Mouse (Mus musculus): ENCODE measurements around the gene Sf3b1.
"Not testable (repeated sequence)": the region's sequence is repeated elsewhere in the genome, so short reads cannot be mapped to it uniquely, and the experiment has no call there.

The Sf3b1 gene

GRCm38 (mm10) chr1:55027253-55027801 is at the start of gene Sf3b1:
TSS of gene Sf3b1 (minus strand) at chr1:55027481.
- peak; percentile 96 for DNase-seq (ENCODE audit: low spot score)

- no peak for DNase-seq (ENCODE audit: low spot score)
Measured at GRCm38 (mm10) chr1:55076395-55076743, 49.1 kb upstream of the Sf3b1 start.

- DNase-seq (ENCODE audit: low spot score), result no peak
Measured at GRCm38 (mm10) chr1:55075652-55076394, 48.5 kb upstream of the Sf3b1 start.

GRCm38 (mm10) chr1:55074757-55075156 is 47.5 kb upstream of the Sf3b1 start:
- DNase-seq (ENCODE audit: low spot score), result no peak

- DNase-seq (ENCODE audit: low spot score), result not testable (repeated sequence)
Measured at GRCm38 (mm10) chr1:55072328-55072727, 45.0 kb upstream of the Sf3b1 start.

- no peak for DNase-seq (ENCODE audit: low spot score)
Measured at GRCm38 (mm10) chr1:55061772-55062171, 34.5 kb upstream of the Sf3b1 start.

- no peak for DNase-seq (ENCODE audit: low spot score)
Measured at GRCm38 (mm10) chr1:55061099-55061498, 33.8 kb upstream of the Sf3b1 start.

- not testable (repeated sequence) for DNase-seq (ENCODE audit: low spot score)
Measured at GRCm38 (mm10) chr1:55058383-55058782, 31.1 kb upstream of the Sf3b1 start.

- DNase-seq (ENCODE audit: low spot score), result no peak
Measured at GRCm38 (mm10) chr1:55055322-55056115, 28.2 kb upstream of the Sf3b1 start.

- DNase-seq (ENCODE audit: low spot score), result no peak
Measured at GRCm38 (mm10) chr1:55053596-55053995, 26.3 kb upstream of the Sf3b1 start.

- peak; percentile 83 for DNase-seq (ENCODE audit: low spot score)
Measured at GRCm38 (mm10) chr1:55053005-55053404, 25.7 kb upstream of the Sf3b1 start.

GRCm38 (mm10) chr1:55052355-55052953 is 25.2 kb upstream of the Sf3b1 start, which contains the start of gene Coq10b:
TSS of gene Coq10b (plus strand) at chr1:55052770.
- peak; percentile 98 for DNase-seq (ENCODE audit: low spot score)

GRCm38 (mm10) chr1:55051671-55052070 is 24.4 kb upstream of the Sf3b1 start:
- DNase-seq (ENCODE audit: low spot score), result no peak

GRCm38 (mm10) chr1:55048841-55049587 is 21.7 kb upstream of the Sf3b1 start:
- DNase-seq (ENCODE audit: low spot score), result no peak

- no peak for DNase-seq (ENCODE audit: low spot score)
Measured at GRCm38 (mm10) chr1:55043164-55043563, 15.9 kb upstream of the Sf3b1 start.

GRCm38 (mm10) chr1:55042246-55042645 is 15.0 kb upstream of the Sf3b1 start:
- no peak for DNase-seq (ENCODE audit: low spot score)

GRCm38 (mm10) chr1:55041691-55042090 is 14.4 kb upstream of the Sf3b1 start:
- no peak for DNase-seq (ENCODE audit: low spot score)

- no peak for DNase-seq (ENCODE audit: low spot score)
Measured at GRCm38 (mm10) chr1:55039944-55040343, 12.7 kb upstream of the Sf3b1 start.

- no peak for DNase-seq (ENCODE audit: low spot score)
Measured at GRCm38 (mm10) chr1:55031026-55031779, 3.9 kb upstream of the Sf3b1 start.

GRCm38 (mm10) chr1:55029446-55029845 is 2.2 kb upstream of the Sf3b1 start:
- no peak for DNase-seq (ENCODE audit: low spot score)

Measured in testis, postnatal 10 days (tissue).